Mouse (Mus musculus) liver, embryonic 14.5 days (tissue): ENCODE data around the gene Ccdc54. TPM values are rescaled to one million over a fixed set of nuclear protein-coding genes. Genes with fewer than 3 reads are reported as not detected.

Source experiments
- ATAC-seq: fragments of 200-750 bp; cut with Nextera tagmentation; 2 replicates; pipeline ENCODE4 v1.8.0; 2017; ENCODE audit warnings: moderate number of reproducible peaks, mild to moderate bottlenecking, moderate library complexity; ENCODE audit not compliant: insufficient read depth
- DNase-seq, 3 experiments: peaks; one replicate each; pipeline ENCODE4 v3.0.0-alpha.2; 2012 to 2013; ENCODE audit warnings: low read depth in 3 of 3, low spot score in 3 of 3
- H3K27ac ChIP-seq: fragments of 300-500 bp; sonication (generic); 2 replicates; pipeline ENCODE4 v1.5.1; 2014; ENCODE audit warnings: moderate library complexity, mild to moderate bottlenecking, control low read depth, inconsistent platforms
- H3K27me3 ChIP-seq: fragments of 300-500 bp; sonication (generic); 2 replicates; pipeline ENCODE4 v1.6.1; 2014; ENCODE audit warnings: mild to moderate bottlenecking, low read length, moderate library complexity; ENCODE audit not compliant: control insufficient read depth, insufficient read depth
- H3K36me3 ChIP-seq: fragments of 300-500 bp; sonication (generic); replicated peaks from 2 replicates; pipeline ENCODE4 v1.6.1; 2014; ENCODE audit warnings: low read depth; ENCODE audit not compliant: control insufficient read depth, insufficient read depth
- H3K4me1 ChIP-seq, 2 experiments: fragments of 200-500 bp in 1 of 2; fragments of 300-500 bp in 1 of 2; sonication (generic) in 1 of 2; replicated peaks; 2 replicates each; pipeline ENCODE4 v1.6.1; 2012 to 2014; ENCODE audit warnings: antibody characterized with exemption in 1 of 2, inconsistent platforms in 1 of 2, low read length in 1 of 2; ENCODE audit not compliant: control insufficient read depth in 2 of 2, insufficient read depth in 2 of 2
- H3K4me2 ChIP-seq: fragments of 300-500 bp; sonication (generic); 2 replicates; pipeline ENCODE4 v1.6.1; 2014; ENCODE audit warnings: low read depth, mild to moderate bottlenecking, control low read depth, moderate library complexity
- H3K4me3 ChIP-seq, 2 experiments: fragments of 200-500 bp in 1 of 2; fragments of 300-500 bp in 1 of 2; sonication (generic) in 1 of 2; 2 replicates each; pipeline ENCODE4 v1.5.1; 2012 to 2014; ENCODE audit warnings: low read depth in 2 of 2, low read length in 2 of 2, mild to moderate bottlenecking in 2 of 2, control low read depth in 1 of 2, inconsistent platforms in 1 of 2, moderate library complexity in 1 of 2; ENCODE audit not compliant: insufficient read depth in 1 of 2
- H3K9ac ChIP-seq: fragments of 300-500 bp; sonication (generic); replicated peaks from 2 replicates; pipeline ENCODE4 v1.6.1; 2014; ENCODE audit warnings: mild to moderate bottlenecking, control low read depth, moderate library complexity
- H3K9me3 ChIP-seq: fragments of 300-500 bp; sonication (generic); 2 replicates; pipeline ENCODE4 v1.6.1; 2016; ENCODE audit warnings: low read length, mixed read lengths; ENCODE audit not compliant: control insufficient read depth
- CTCF ChIP-seq: IDR thresholded peaks from 2 replicates; pipeline ENCODE4 v1.5.1; 2016; ENCODE audit warnings: antibody characterized with exemption, low read depth, control low read depth
- EP300 ChIP-seq: IDR thresholded peaks from 2 replicates; pipeline ENCODE4 v1.6.1; 2016; ENCODE audit warnings: antibody characterized with exemption, low read depth
- WGBS: fragments of 180-500 bp; shearing (Covaris S2); extraction: QIAGEN DNeasy Blood & Tissue Kit; methylation state at CpG from one replicate; pipeline ENCODE4 v1.1.7; 2014; ENCODE audit not compliant: insufficient replicate concordance; 5-methylcytosine and 5-hydroxymethylcytosine counted together
- polyA plus RNA-seq, 2 experiments: library from polyadenylated mRNA; depleted of rRNA in 1 of 2; stranded (reverse) in 1 of 2; unstranded in 1 of 2; fragments of >200 nt; fragmentation: Nextera tagmentation in 1 of 2; extraction: Ambion mirVana in 1 of 2; gene quantifications; 2 replicates each; pipeline versions ENCODE4 v1.2.1 to v1.2.3; 2012 to 2014

Gene Ccdc54
- polyA plus RNA-seq, 2 experiments, result not detected

GRCm38 (mm10) chr16:50551871-50552528, 39.0 kb downstream of the Ccdc54 start:
- TF ChIP-seq EP300, result no peak
- no peak for TF ChIP-seq CTCF
- H3K9me3 ChIP-seq, result no peaks in the 10 kb centered on the region
- 35% methylated on average over 7 of the region's 7 CpGs for WGBS
- H3K27me3 ChIP-seq, result no peaks in the 10 kb centered on the region
- DNase-seq, result no peak
- no peak overlapping the region for H3K4me3 ChIP-seq
- no peaks in the 10 kb centered on the region for H3K4me1 ChIP-seq
- H3K36me3 ChIP-seq, result no peaks in the 10 kb centered on the region
- no peak overlapping the region for H3K9ac ChIP-seq
- no peak for ATAC-seq
- H3K27ac ChIP-seq, result no peak overlapping the region
- no peak overlapping the region for H3K4me2 ChIP-seq

DNA sequence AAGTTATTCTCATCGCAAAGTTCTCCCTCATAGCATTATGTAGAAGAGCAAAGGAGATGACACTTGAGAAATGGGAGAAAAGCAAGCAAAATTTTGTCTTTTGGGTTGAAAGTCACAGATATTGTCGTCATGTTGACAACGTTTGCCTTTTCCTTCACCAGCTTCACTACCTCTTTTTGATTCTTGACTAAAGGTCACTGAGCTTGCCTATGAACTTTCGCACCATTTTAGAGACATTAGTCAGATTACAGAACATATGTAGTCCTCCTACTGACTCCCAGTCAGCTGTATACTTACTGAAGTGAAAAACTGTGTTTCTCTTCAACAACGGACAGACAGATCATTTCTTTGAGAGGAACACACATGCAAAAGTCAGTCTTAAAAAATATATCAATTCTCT, 40.0 kb downstream of the Ccdc54 start:
- Histone ChIP-seq H3K4me3 (no peak overlapping the region), H3K9ac (no peak overlapping the region), H3K4me2 (no peak overlapping the region), H3K27me3 (no peaks in the 10 kb centered on the region), H3K27ac (no peak overlapping the region), H3K9me3 (no peaks in the 10 kb centered on the region), H3K4me1 (no peaks in the 10 kb centered on the region), H3K36me3 (no peaks in the 10 kb centered on the region)
- no peak for DNase-seq
- ATAC-seq, result no peak
- no peak for TF ChIP-seq CTCF
- WGBS, result 64% methylated on average over 5 of the region's 5 CpGs

DNA sequence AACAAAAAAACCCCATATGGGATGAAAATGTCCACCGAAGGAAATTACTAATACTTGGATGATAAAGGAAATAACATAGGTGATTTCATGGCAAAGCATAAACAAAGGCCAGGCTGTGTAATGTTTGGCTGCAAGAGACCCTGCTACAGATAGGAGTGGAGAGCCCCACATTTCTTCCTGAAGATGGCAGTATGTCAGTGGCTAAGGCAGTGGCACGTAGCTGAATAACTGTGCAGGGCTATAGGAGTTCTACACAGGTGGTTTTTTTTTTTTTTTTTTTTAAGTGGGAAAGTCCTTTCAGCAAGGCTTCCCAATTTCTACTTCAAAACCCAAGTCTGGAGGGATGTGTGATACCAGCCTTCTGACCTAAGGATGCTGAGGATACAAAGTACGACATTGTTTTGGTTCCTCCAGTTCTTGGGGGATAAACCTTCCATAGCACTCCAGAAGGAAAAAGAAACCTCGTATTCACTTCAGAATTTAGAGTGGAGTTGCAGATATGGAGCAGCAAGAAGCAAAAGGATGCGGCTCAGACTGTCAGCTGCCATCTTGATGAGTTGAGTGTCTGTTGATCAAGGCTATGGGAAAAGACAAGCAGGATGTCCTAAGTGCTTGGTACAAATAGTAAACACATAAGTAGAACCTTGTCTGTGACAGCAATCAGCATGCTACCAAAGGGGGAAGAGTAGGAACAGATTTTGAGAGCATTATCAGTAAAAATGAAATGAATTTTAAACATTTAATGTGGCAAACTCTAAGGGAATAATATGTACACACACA, 48.2 kb downstream of the Ccdc54 start:
- no peak overlapping the region for H3K27ac ChIP-seq
- no peak for DNase-seq
- no peak overlapping the region for H3K9ac ChIP-seq
- H3K4me1 ChIP-seq, result no peaks in the 10 kb centered on the region
- no peaks in the 10 kb centered on the region for H3K36me3 ChIP-seq
- no peaks in the 10 kb centered on the region for H3K9me3 ChIP-seq
- peak; percentile 16; the same call in 1 of the 2 replicates for TF ChIP-seq CTCF
- TF ChIP-seq EP300, result no peak
- no peak overlapping the region for H3K4me2 ChIP-seq
- no peak for ATAC-seq
- WGBS, result 46% methylated on average over 5 of the region's 5 CpGs
- no peak overlapping the region for H3K4me3 ChIP-seq
- H3K27me3 ChIP-seq, result no peaks in the 10 kb centered on the region

Other genes with a start within 250 kb of the Ccdc54 start
- gene Bbx, start 158.8 kb downstream of the Ccdc54 start, polyA plus RNA-seq (2012; rRNA removed), result 1.3 and 1.8 TPM in 2 replicates
- 3.4 TPM in 2 replicates for gene Bbx, start 158.8 kb downstream of the Ccdc54 start, polyA plus RNA-seq (2014; fragmentation: Nextera tagmentation; extraction: Ambion mirVana)